Mouse (Mus musculus): Measurements from ENCODE around the gene Grin2b. TPM values are rescaled to one million over a fixed set of nuclear protein-coding genes. Genes with fewer than 3 reads are reported as not detected.
"Not testable (repeated sequence)": the region's sequence is repeated elsewhere in the genome, so short reads cannot be mapped to it uniquely, and the experiment has no call there.

Grin2b gene
- polyA plus RNA-seq, 1 experiment = not detected

- TF ChIP-seq MYOD1 (IDR thresholded peaks at IDR 0.05; ENCODE audit: control insufficient read depth in 1 of 3, insufficient read length in 2 of 3, low read depth in 2 of 3) (no peak), E2F4 (IDR thresholded peaks at IDR 0.05; ENCODE audit: insufficient read depth) (no peak), USF1 (IDR thresholded peaks at IDR 0.05; ENCODE audit: low read depth) (no peak), CEBPB (IDR thresholded peaks at IDR 0.05; ENCODE audit: insufficient read depth, poor library complexity, severe bottlenecking) (no peak), TCF3 (IDR thresholded peaks at IDR 0.05; ENCODE audit: insufficient read length, low read depth) (no peak), TCF12 (IDR thresholded peaks at IDR 0.05; ENCODE audit: insufficient read depth, poor library complexity, severe bottlenecking) (no peak), POLR2AphosphoS2 (IDR thresholded peaks at IDR 0.05; ENCODE audit: insufficient read length, low read depth) (no peak), MYOG (IDR thresholded peaks at IDR 0.05; ENCODE audit: control insufficient read depth in 1 of 3, insufficient read depth in 1 of 3, insufficient read length in 2 of 3, low read depth in 2 of 3) (no peak), SRF (IDR thresholded peaks at IDR 0.05; ENCODE audit: control insufficient read depth, insufficient read length, low read depth) (no peak), REST (IDR thresholded peaks at IDR 0.05; ENCODE audit: insufficient read depth, insufficient read length) (no peak), MAX (IDR thresholded peaks at IDR 0.05; ENCODE audit: low read depth) (no peak), POLR2A (IDR thresholded peaks at IDR 0.05; ENCODE audit: insufficient read length, low read depth) (no peak)
- Histone ChIP-seq H3K27me3 (ENCODE audit: control insufficient read depth, insufficient read depth, insufficient read length) (no peaks in the 10 kb centered on the region), H3K36me3 (ENCODE audit: control insufficient read depth, insufficient read depth) (no peaks in the 10 kb centered on the region), H3ac (ENCODE audit: control insufficient read depth, insufficient read length) (no peak overlapping the region), H3K4me2 (ENCODE audit: low read depth) (no peak overlapping the region), H3K79me2 (ENCODE audit: control insufficient read depth, insufficient read depth) (no peaks in the 10 kb centered on the region), H3K4me3 (no peak overlapping the region)
These were observed 481.8 kb downstream of the Grin2b start for GRCm38 (mm10) chr6:135691561-135691960.

- Histone ChIP-seq H3K4me3 (no peak overlapping the region), H3ac (ENCODE audit: control insufficient read depth, insufficient read length) (no peak overlapping the region), H3K4me2 (ENCODE audit: low read depth) (no peak overlapping the region), H3K27me3 (ENCODE audit: control insufficient read depth, insufficient read depth, insufficient read length) (no peaks in the 10 kb centered on the region), H3K36me3 (ENCODE audit: control insufficient read depth, insufficient read depth) (no peaks in the 10 kb centered on the region), H3K79me2 (ENCODE audit: control insufficient read depth, insufficient read depth) (no peaks in the 10 kb centered on the region)
- TF ChIP-seq CEBPB (IDR thresholded peaks at IDR 0.05; ENCODE audit: insufficient read depth, poor library complexity, severe bottlenecking) (no peak), MYOG (IDR thresholded peaks at IDR 0.05; ENCODE audit: control insufficient read depth in 1 of 3, insufficient read depth in 1 of 3, insufficient read length in 2 of 3, low read depth in 2 of 3) (no peak), E2F4 (IDR thresholded peaks at IDR 0.05; ENCODE audit: insufficient read depth) (no peak), TCF3 (IDR thresholded peaks at IDR 0.05; ENCODE audit: insufficient read length, low read depth) (no peak), POLR2A (IDR thresholded peaks at IDR 0.05; ENCODE audit: insufficient read length, low read depth) (no peak), REST (IDR thresholded peaks at IDR 0.05; ENCODE audit: insufficient read depth, insufficient read length) (no peak), TCF12 (IDR thresholded peaks at IDR 0.05; ENCODE audit: insufficient read depth, poor library complexity, severe bottlenecking) (no peak), POLR2AphosphoS2 (IDR thresholded peaks at IDR 0.05; ENCODE audit: insufficient read length, low read depth) (no peak), SRF (IDR thresholded peaks at IDR 0.05; ENCODE audit: control insufficient read depth, insufficient read length, low read depth) (no peak), MAX (IDR thresholded peaks at IDR 0.05; ENCODE audit: low read depth) (no peak), MYOD1 (IDR thresholded peaks at IDR 0.05; ENCODE audit: control insufficient read depth in 1 of 3, insufficient read length in 2 of 3, low read depth in 2 of 3) (no peak), USF1 (IDR thresholded peaks at IDR 0.05; ENCODE audit: low read depth) (no peak)
These were observed 485.4 kb downstream of the Grin2b start for GRCm38 (mm10) chr6:135687926-135688325.

GRCm38 (mm10) chr6:135684206-135684605 lies 489.1 kb downstream of the Grin2b start:
- H3K4me3 ChIP-seq = no peak overlapping the region
- H3K79me2 ChIP-seq (ENCODE audit: control insufficient read depth, insufficient read depth) = no peaks in the 10 kb centered on the region
- no peak overlapping the region for H3ac ChIP-seq (ENCODE audit: control insufficient read depth, insufficient read length)
- TF ChIP-seq E2F4 (IDR thresholded peaks at IDR 0.05; ENCODE audit: insufficient read depth) (no peak), MYOG (IDR thresholded peaks at IDR 0.05; ENCODE audit: control insufficient read depth in 1 of 3, insufficient read depth in 1 of 3, insufficient read length in 2 of 3, low read depth in 2 of 3) (no peak), POLR2A (IDR thresholded peaks at IDR 0.05; ENCODE audit: insufficient read length, low read depth) (no peak), REST (IDR thresholded peaks at IDR 0.05; ENCODE audit: insufficient read depth, insufficient read length) (no peak), MAX (IDR thresholded peaks at IDR 0.05; ENCODE audit: low read depth) (no peak), SRF (IDR thresholded peaks at IDR 0.05; ENCODE audit: control insufficient read depth, insufficient read length, low read depth) (no peak), CEBPB (IDR thresholded peaks at IDR 0.05; ENCODE audit: insufficient read depth, poor library complexity, severe bottlenecking) (no peak), TCF12 (IDR thresholded peaks at IDR 0.05; ENCODE audit: insufficient read depth, poor library complexity, severe bottlenecking) (no peak), MYOD1 (IDR thresholded peaks at IDR 0.05; ENCODE audit: control insufficient read depth in 1 of 3, insufficient read length in 2 of 3, low read depth in 2 of 3) (no peak), USF1 (IDR thresholded peaks at IDR 0.05; ENCODE audit: low read depth) (no peak), POLR2AphosphoS2 (IDR thresholded peaks at IDR 0.05; ENCODE audit: insufficient read length, low read depth) (no peak), TCF3 (IDR thresholded peaks at IDR 0.05; ENCODE audit: insufficient read length, low read depth) (no peak)
- no peak overlapping the region for H3K4me2 ChIP-seq (ENCODE audit: low read depth)
- H3K36me3 ChIP-seq (ENCODE audit: control insufficient read depth, insufficient read depth) = no peaks in the 10 kb centered on the region
- H3K27me3 ChIP-seq (ENCODE audit: control insufficient read depth, insufficient read depth, insufficient read length) = no peaks in the 10 kb centered on the region

- H3K79me2 ChIP-seq (ENCODE audit: control insufficient read depth, insufficient read depth); H3K27me3 ChIP-seq (ENCODE audit: control insufficient read depth, insufficient read depth, insufficient read length); H3ac ChIP-seq (ENCODE audit: control insufficient read depth, insufficient read length); H3K4me3 ChIP-seq; H3K36me3 ChIP-seq (ENCODE audit: control insufficient read depth, insufficient read depth); H3K4me2 ChIP-seq (ENCODE audit: low read depth): not testable (repeated sequence)
These were observed 491.9 kb downstream of the Grin2b start for GRCm38 (mm10) chr6:135681423-135681822.

- Histone ChIP-seq H3K4me3 (no peak overlapping the region), H3K36me3 (ENCODE audit: control insufficient read depth, insufficient read depth) (no peaks in the 10 kb centered on the region), H3K27me3 (ENCODE audit: control insufficient read depth, insufficient read depth, insufficient read length) (no peaks in the 10 kb centered on the region), H3K4me2 (ENCODE audit: low read depth) (no peak overlapping the region), H3K79me2 (ENCODE audit: control insufficient read depth, insufficient read depth) (no peaks in the 10 kb centered on the region), H3ac (ENCODE audit: control insufficient read depth, insufficient read length) (no peak overlapping the region)
- TF ChIP-seq POLR2A (IDR thresholded peaks at IDR 0.05; ENCODE audit: insufficient read length, low read depth) (no peak), MYOG (IDR thresholded peaks at IDR 0.05; ENCODE audit: control insufficient read depth in 1 of 3, insufficient read depth in 1 of 3, insufficient read length in 2 of 3, low read depth in 2 of 3) (no peak), E2F4 (IDR thresholded peaks at IDR 0.05; ENCODE audit: insufficient read depth) (no peak), TCF12 (IDR thresholded peaks at IDR 0.05; ENCODE audit: insufficient read depth, poor library complexity, severe bottlenecking) (no peak), CEBPB (IDR thresholded peaks at IDR 0.05; ENCODE audit: insufficient read depth, poor library complexity, severe bottlenecking) (no peak), POLR2AphosphoS2 (IDR thresholded peaks at IDR 0.05; ENCODE audit: insufficient read length, low read depth) (no peak)
These were observed 493.1 kb downstream of the Grin2b start for GRCm38 (mm10) chr6:135680105-135680710.
